Mouse (Mus musculus) liver, adult 2 months (tissue): Measurements from ENCODE around the gene Cdc42ep5. TPM values are rescaled to one million over a fixed set of nuclear protein-coding genes. Genes with fewer than 3 reads are reported as not detected.

ENCODE experiments used
- DNase-seq: peaks from one replicate; pipeline ENCODE4 v3.0.0-alpha.2; 2011; ENCODE audit warnings: low read depth, low spot score; ENCODE audit errors: extremely low read depth
- H3K27ac ChIP-seq: fragments of 200-500 bp; replicated peaks from 2 replicates; pipeline ENCODE4 v1.5.1; 2012; ENCODE audit warnings: low read depth, mild to moderate bottlenecking, control low read depth, inconsistent platforms, low read length; ENCODE audit not compliant: insufficient read depth
- H3K27me3 ChIP-seq: fragments of 200-500 bp; 2 replicates; pipeline ENCODE4 v1.6.1; 2012; ENCODE audit warnings: mild to moderate bottlenecking, moderate library complexity, low read length, inconsistent platforms; ENCODE audit not compliant: control insufficient read depth, insufficient read depth
- H3K36me3 ChIP-seq: fragments of 200-500 bp; 2 replicates; pipeline ENCODE4 v1.6.1; 2012; ENCODE audit warnings: low read length, inconsistent platforms; ENCODE audit not compliant: control insufficient read depth, insufficient read depth
- H3K4me1 ChIP-seq: fragments of 200-500 bp; 2 replicates; pipeline ENCODE4 v1.6.1; 2011; ENCODE audit warnings: low read length; ENCODE audit not compliant: control insufficient read depth, insufficient read depth
- H3K4me3 ChIP-seq: fragments of 200-500 bp; 2 replicates; pipeline ENCODE4 v1.5.1; 2011; ENCODE audit warnings: low read depth, mild to moderate bottlenecking, control low read depth, low read length, moderate library complexity; ENCODE audit not compliant: insufficient read depth
- H3K79me2 ChIP-seq: fragments of 200-500 bp; 2 replicates; pipeline ENCODE4 v1.6.1; 2012; ENCODE audit warnings: inconsistent platforms, mild to moderate bottlenecking, low read length, moderate library complexity; ENCODE audit not compliant: control insufficient read depth, insufficient read depth
- H3K9ac ChIP-seq: fragments of 200-500 bp; 2 replicates; pipeline ENCODE4 v1.6.1; 2012; ENCODE audit warnings: low read depth, mild to moderate bottlenecking, control low read depth, inconsistent platforms, low read length
- CTCF ChIP-seq: fragments of 200-500 bp; IDR thresholded peaks from 2 replicates; pipeline ENCODE4 v1.5.1; 2011; ENCODE audit warnings: low read depth, low read length, control low read depth
- POLR2A ChIP-seq: fragments of 200-500 bp; IDR thresholded peaks from 2 replicates; pipeline ENCODE4 v1.6.1; 2011; ENCODE audit warnings: low read length, control low read depth; ENCODE audit not compliant: insufficient read depth; ENCODE audit errors: extremely low read depth
- WGBS: fragments of 180-500 bp; shearing (Covaris S2); methylation state at CpG from one replicate; pipeline ENCODE4 v1.1.7; 2018; 5-methylcytosine and 5-hydroxymethylcytosine counted together
- polyA plus RNA-seq: library from polyadenylated mRNA; depleted of rRNA; stranded (reverse); fragments of >200 nt; gene quantifications from 2 replicates; pipeline ENCODE4 v1.2.3, GENCODE M21; 2012
- total RNA-seq: library from RNA; depleted of rRNA; stranded (reverse); fragments of >200 nt; gene quantifications from 2 replicates; pipeline ENCODE4 v1.2.3, GENCODE M21; 2014

The Cdc42ep5 gene
- total and polyA plus RNA-seq, 2 experiments, result 2.0 to 4.1 TPM

GRCm38 (mm10) chr7:4132998-4133397 is 31.7 kb downstream of the Cdc42ep5 start:
- Histone ChIP-seq H3K27me3 (no peaks in the 10 kb centered on the region), H3K79me2 (peaks cover 8% of the 10 kb centered on the region; the same call in 1 of the 2 replicates), H3K4me1 (peaks cover 6% of the 10 kb centered on the region), H3K9ac (no peak overlapping the region), H3K27ac (no peak overlapping the region), H3K36me3 (no peaks in the 10 kb centered on the region), H3K4me3 (no peak overlapping the region)
- 83% methylated on average over 7 of the region's 7 CpGs for WGBS
- no peak for DNase-seq
- TF ChIP-seq POLR2A (no peak), CTCF (no peak)

GRCm38 (mm10) chr7:4132581-4132980 is 32.1 kb downstream of the Cdc42ep5 start:
- Histone ChIP-seq H3K4me3 (no peak overlapping the region), H3K27me3 (no peaks in the 10 kb centered on the region), H3K4me1 (peaks cover 4% of the 10 kb centered on the region), H3K27ac (no peak overlapping the region), H3K9ac (no peak overlapping the region), H3K36me3 (no peaks in the 10 kb centered on the region), H3K79me2 (peaks cover 3% of the 10 kb centered on the region; the same call in 1 of the 2 replicates)
- no peak for TF ChIP-seq POLR2A
- no peak for TF ChIP-seq CTCF
- DNase-seq, result no peak
- WGBS, result 85% methylated on average over 3 of the region's 3 CpGs

GRCm38 (mm10) chr7:4131964-4132363 is 32.7 kb downstream of the Cdc42ep5 start:
- TF ChIP-seq POLR2A (no peak), CTCF (no peak)
- no peaks in the 10 kb centered on the region for H3K36me3 ChIP-seq
- no peaks in the 10 kb centered on the region for H3K27me3 ChIP-seq
- no peak overlapping the region for H3K27ac ChIP-seq
- DNase-seq, result no peak
- no peak overlapping the region for H3K9ac ChIP-seq
- H3K4me3 ChIP-seq, result no peak overlapping the region
- H3K79me2 ChIP-seq, result no peaks in the 10 kb centered on the region
- WGBS, result 87% methylated on average over 8 of the region's 8 CpGs
- peaks cover 4% of the 10 kb centered on the region for H3K4me1 ChIP-seq

- peak; percentile 54 for DNase-seq
- no peak overlapping the region for H3K4me3 ChIP-seq
- H3K27me3 ChIP-seq, result no peaks in the 10 kb centered on the region
- no peak overlapping the region for H3K9ac ChIP-seq
- H3K79me2 ChIP-seq, result no peaks in the 10 kb centered on the region
- TF ChIP-seq CTCF (peak; percentile 98), POLR2A (no peak)
- H3K27ac ChIP-seq, result no peak overlapping the region
- H3K4me1 ChIP-seq, result peaks cover 4% of the 10 kb centered on the region
- H3K36me3 ChIP-seq, result no peaks in the 10 kb centered on the region
- 28% methylated on average over 13 of the region's 13 CpGs for WGBS
Observed at GRCm38 (mm10) chr7:4130686-4131452, 33.8 kb downstream of the Cdc42ep5 start.

- Histone ChIP-seq H3K79me2 (no peaks in the 10 kb centered on the region), H3K4me1 (no peaks in the 10 kb centered on the region), H3K27ac (0 out of 2 replicates have a peak overlapping the region, but pooled peaks have one; percentile 3), H3K27me3 (no peaks in the 10 kb centered on the region), H3K9ac (no peak overlapping the region), H3K36me3 (no peaks in the 10 kb centered on the region), H3K4me3 (no peak overlapping the region)
- 14% methylated on average over 6 of the region's 6 CpGs for WGBS
- TF ChIP-seq CTCF (no peak), POLR2A (no peak)
- peak; percentile 71 for DNase-seq
Observed at GRCm38 (mm10) chr7:4128860-4129259, 35.8 kb downstream of the Cdc42ep5 start.

- H3K9ac ChIP-seq, result no peak overlapping the region
- no peak for TF ChIP-seq POLR2A
- TF ChIP-seq CTCF, result no peak
- 93% methylated on average over 4 of the region's 4 CpGs for WGBS
- no peak overlapping the region for H3K4me3 ChIP-seq
- H3K4me1 ChIP-seq, result no peaks in the 10 kb centered on the region
- H3K27ac ChIP-seq, result no peak overlapping the region
- no peaks in the 10 kb centered on the region for H3K79me2 ChIP-seq
- no peak for DNase-seq
- no peaks in the 10 kb centered on the region for H3K36me3 ChIP-seq
- H3K27me3 ChIP-seq, result no peaks in the 10 kb centered on the region
Observed at GRCm38 (mm10) chr7:4127894-4128293, 36.8 kb downstream of the Cdc42ep5 start.
